Mouse (Mus musculus) adrenal gland, postnatal 4 days (tissue): ENCODE data around the gene Eef2. TPM values are rescaled to one million over a fixed set of nuclear protein-coding genes. Genes with fewer than 3 reads are reported as not detected.

ENCODE experiments used
- total RNA-seq, 2 experiments: library from RNA; stranded (reverse); gene quantifications; 2 replicates each; pipeline ENCODE4 v1.2.3; 2021

Gene Eef2
- total RNA-seq, 2 experiments from 2014 or later = 1,728 to 1,734 TPM

Other genes with a start within 250 kb of the Eef2 start
- gene Gadd45b, start 246.6 kb upstream of the Eef2 start, total RNA-seq = 10 to 100 TPM; 10.9 to 11.1 TPM
- gene Gng7, start 161.7 kb upstream of the Eef2 start, total RNA-seq = 1 to 10 TPM; 5.4 to 6.7 TPM
- 1 to 10 TPM; 2.9 to 3.5 TPM for gene Diras1, start 151.0 kb upstream of the Eef2 start, total RNA-seq
- gene Slc39a3, start 139.2 kb upstream of the Eef2 start, total RNA-seq = 10 to 100 TPM; 32.9 to 36.3 TPM
- 100 to 1,000 TPM; 158 to 163 TPM for gene Sgta, start 116.5 kb upstream of the Eef2 start, total RNA-seq
- gene Thop1, start 106.6 kb upstream of the Eef2 start, total RNA-seq = 10 to 100 TPM; 39.1 to 46.7 TPM
- 10 to 100 TPM in 1 of 2 experiments, 1 to 10 TPM in 1; 2.3 to 16.6 TPM for gene Creb3l3, start 77.8 kb upstream of the Eef2 start, total RNA-seq
- gene Map2k2, start 70.7 kb upstream of the Eef2 start, total RNA-seq = 100 to 1,000 TPM; 149 to 157 TPM
- 10 to 100 TPM; 71.8 to 76.6 TPM for gene Zbtb7a, start 41.4 kb upstream of the Eef2 start, total RNA-seq
- 10 to 100 TPM; 34.0 to 34.4 TPM for gene Pias4, start 8.7 kb upstream of the Eef2 start, total RNA-seq
- 10 to 100 TPM; 53.4 to 63.6 TPM for gene Dapk3, start 6.4 kb downstream of the Eef2 start, total RNA-seq
- gene 4930442H23Rik, start 7.2 kb downstream of the Eef2 start, total RNA-seq = not detected
- gene Nmrk2, start 25.4 kb downstream of the Eef2 start, total RNA-seq = under 1 TPM in 1 of 2 experiments, not detected in 1; 0.20 TPM
- 1 to 10 TPM; 5.3 to 5.4 TPM for gene Atcay, start 54.2 kb downstream of the Eef2 start, total RNA-seq
- gene Zfr2, start 56.5 kb downstream of the Eef2 start, total RNA-seq = 10 to 100 TPM; 20.9 to 21.7 TPM
- gene Matk, start 76.3 kb downstream of the Eef2 start, total RNA-seq = 1 to 10 TPM; 2.9 to 3.0 TPM
- 100 to 1,000 TPM; 107 to 108 TPM for gene Mrpl54, start 90.3 kb downstream of the Eef2 start, total RNA-seq
- 10 to 100 TPM; 47.8 to 49.5 TPM for gene Apba3, start 90.3 kb downstream of the Eef2 start, total RNA-seq
- 1 to 10 TPM; 1.8 to 3.1 TPM for gene Tjp3, start 115.0 kb downstream of the Eef2 start, total RNA-seq
- 10 to 100 TPM; 65.2 to 71.1 TPM for gene Pip5k1c, start 116.3 kb downstream of the Eef2 start, total RNA-seq
- 10 to 100 TPM; 43.8 to 44.4 TPM for gene Cactin, start 144.5 kb downstream of the Eef2 start, total RNA-seq
- gene Tbxa2r, start 152.1 kb downstream of the Eef2 start, total RNA-seq = 10 to 100 TPM; 27.3 to 30.6 TPM
- gene Gipc3, start 166.6 kb downstream of the Eef2 start, total RNA-seq = 1 to 10 TPM; 2.3 to 2.6 TPM
- 100 to 1,000 TPM; 107 to 108 TPM for gene Hmg20b, start 173.8 kb downstream of the Eef2 start, total RNA-seq
- 10 to 100 TPM; 21.2 to 22.0 TPM for gene Mfsd12, start 180.9 kb downstream of the Eef2 start, total RNA-seq
- gene 4930404N11Rik, start 189.2 kb downstream of the Eef2 start, total RNA-seq = 1 to 10 TPM; 6.3 to 8.2 TPM
- gene Fzr1, start 201.9 kb downstream of the Eef2 start, total RNA-seq = 10 to 100 TPM; 69.1 to 70.7 TPM
- gene Dohh, start 207.8 kb downstream of the Eef2 start, total RNA-seq = 10 to 100 TPM; 49.4 to 49.7 TPM
- gene Gm48551, start 207.8 kb downstream of the Eef2 start, total RNA-seq = 1 to 10 TPM; 1.7 to 1.8 TPM
- gene Gm48552, start 212.4 kb downstream of the Eef2 start, total RNA-seq = 1 to 10 TPM; 2.6 to 4.1 TPM
- gene Smim24, start 216.4 kb downstream of the Eef2 start, total RNA-seq = 10 to 100 TPM in 1 of 2 experiments, 1 to 10 TPM in 1; 1.2 to 13.2 TPM